Mouse (Mus musculus): ENCODE results near the gene Ddx4.

Ddx4 gene

DNA sequence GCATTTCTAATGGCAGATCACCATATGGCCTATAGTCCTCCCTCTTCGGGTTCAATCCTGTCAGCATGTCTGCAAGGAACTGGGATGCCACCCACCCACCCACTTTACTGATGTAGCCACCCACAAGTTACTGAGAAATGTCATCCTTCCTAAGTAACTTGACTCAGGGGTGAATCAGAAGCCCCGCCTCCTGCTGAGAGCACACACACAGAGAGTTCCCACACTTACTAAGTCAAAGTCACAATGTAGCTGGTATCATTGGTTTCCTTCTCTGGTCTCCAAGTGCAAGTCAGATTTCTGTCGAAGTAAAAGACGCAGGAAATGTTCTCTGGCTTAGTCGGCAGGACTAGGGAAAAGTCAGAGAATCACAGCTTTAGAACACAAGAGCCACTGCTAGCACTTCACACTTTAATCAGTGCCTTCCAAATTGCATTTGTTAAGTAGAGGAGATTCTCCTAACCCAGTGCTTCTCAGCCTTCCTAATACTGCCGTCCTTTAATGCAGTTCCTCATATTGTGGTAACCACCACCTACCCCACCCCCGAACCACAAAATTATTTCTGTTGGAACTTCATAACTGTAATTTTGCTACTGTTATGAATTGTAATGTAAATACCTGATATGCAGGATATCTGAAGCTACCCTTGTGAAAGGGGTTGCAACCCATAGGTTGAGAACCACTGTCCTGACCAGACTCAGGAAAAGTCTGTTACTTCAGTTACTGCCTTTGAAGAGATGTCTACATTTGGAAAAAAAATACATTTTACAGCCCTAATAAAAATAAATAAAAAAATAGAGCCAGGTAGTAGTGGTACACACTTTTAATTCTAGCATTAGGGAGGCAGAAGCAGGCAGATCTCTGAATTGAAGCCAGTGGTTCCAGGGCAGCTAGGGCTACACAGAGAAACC lies 100.4 kb downstream of the Ddx4 start:
- DNase-seq (ENCODE audit: low spot score): no peak
